In genomic region chr5:16004305-16004704, GRCm38 (mm10) we compare ENCODE assay signal across 11 mouse cellular contexts.
DNase-seq lines count a peak whose midpoint lies in the region; ATAC-seq lines count a peak whose summit lies in the region.
"Had no signal": no experiment of that assay in that cellular context is flagged by ENCODE, and none has a peak within 500 bp of the region (broad histone marks: within the 10 kb centered on the region; RNA-seq: fewer than 3 reads in every experiment).

No protein-coding gene starts in this region.

- ATAC-seq in hindbrain, embryonic 11.5 days (ENCODE audit: low FRiP score), result peak; percentile 62; the same call in 1 of the 2 replicates
- peak; percentile 76; the same call in 1 of the 2 replicates for ATAC-seq in hindbrain, embryonic 14.5 days (ENCODE audit: low FRiP score)
- ATAC-seq in midbrain, embryonic 12.5 days (ENCODE audit: low FRiP score, low read depth), result peak; percentile 73
- no peak for ATAC-seq in frontal cortex, adult (ENCODE audit: low TSS enrichment)

- H3K4me2 ChIP-seq in hindbrain, embryonic 11.5 days (replicated peaks; ENCODE audit: low read depth, low read length), result no peak overlapping the region
- H3K4me2 ChIP-seq in hindbrain, embryonic 14.5 days (replicated peaks), result no peak overlapping the region
- no peak overlapping the region for H3K4me2 ChIP-seq in midbrain, embryonic 12.5 days (replicated peaks)
- H3K4me2 ChIP-seq: liver, embryonic 13.5 days had no signal

- H3K9me3 ChIP-seq in hindbrain, embryonic 11.5 days (ENCODE audit: control insufficient read depth, low read length), result no peaks in the 10 kb centered on the region
- H3K9me3 ChIP-seq in hindbrain, embryonic 10.5 days, result no peaks in the 10 kb centered on the region
- H3K9me3 ChIP-seq in hindbrain, embryonic 14.5 days (ENCODE audit: control insufficient read depth, low read length), result no peaks in the 10 kb centered on the region
- no peaks in the 10 kb centered on the region for H3K9me3 ChIP-seq in midbrain, embryonic 12.5 days
- H3K9me3 ChIP-seq: liver, embryonic 13.5 days had no signal

- DNase-seq in hindbrain, embryonic 11.5 days (ENCODE audit: low spot score), result no peak
- no peak for DNase-seq in hindbrain, embryonic 10.5 days (ENCODE audit: low spot score)
- DNase-seq in cerebellum, adult 9-10 months, result peak; percentile 85
- DNase-seq in hindbrain, embryonic 14.5 days (ENCODE audit: low spot score), result no peak
- no peak for DNase-seq in frontal cortex, postnatal 36 days (ENCODE audit: low spot score in 2 of 2)
- DNase-seq in urinary bladder, postnatal 25 days (ENCODE audit: low spot score), result no peak
- DNase-seq: adrenal gland, postnatal 10 days; kidney, adult 11 months; liver, embryonic 13.5 days had no signal

- H3K4me3 ChIP-seq in hindbrain, embryonic 11.5 days (ENCODE audit: low read depth, low read length), result no peak overlapping the region
- no peak overlapping the region for H3K4me3 ChIP-seq in hindbrain, embryonic 10.5 days
- H3K4me3 ChIP-seq in hindbrain, embryonic 14.5 days (replicated peaks; ENCODE audit: low read length), result no peak overlapping the region
- no peak overlapping the region for H3K4me3 ChIP-seq in midbrain, embryonic 12.5 days
- H3K4me3 ChIP-seq: liver, embryonic 13.5 days had no signal

- 0 out of 2 replicates have a peak, but pooled peaks cover 2% of the 10 kb centered on the region for H3K4me1 ChIP-seq in hindbrain, embryonic 11.5 days (replicated peaks; ENCODE audit: control insufficient read depth, insufficient read depth, low read length)
- peaks cover 27% of the 10 kb centered on the region for H3K4me1 ChIP-seq in hindbrain, embryonic 10.5 days (replicated peaks)
- H3K4me1 ChIP-seq in hindbrain, embryonic 14.5 days (replicated peaks; ENCODE audit: control insufficient read depth, insufficient read depth, low read length), result peaks cover 32% of the 10 kb centered on the region
- H3K4me1 ChIP-seq in midbrain, embryonic 12.5 days, result peaks cover 20% of the 10 kb centered on the region
- H3K4me1 ChIP-seq: liver, embryonic 13.5 days had no signal

- no peak overlapping the region for H3K9ac ChIP-seq in hindbrain, embryonic 11.5 days (ENCODE audit: low read depth, low read length)
- 0 out of 2 replicates have a peak overlapping the region, but pooled peaks have one; percentile 3 for H3K9ac ChIP-seq in hindbrain, embryonic 14.5 days
- H3K9ac ChIP-seq in midbrain, embryonic 12.5 days (replicated peaks), result no peak overlapping the region
- H3K9ac ChIP-seq: liver, embryonic 13.5 days had no signal

- H3K27ac ChIP-seq in hindbrain, embryonic 11.5 days (ENCODE audit: low read depth, low read length), result peak overlapping the region; percentile 69
- no peak overlapping the region for H3K27ac ChIP-seq in hindbrain, embryonic 10.5 days
- peak overlapping the region; percentile 65 for H3K27ac ChIP-seq in hindbrain, embryonic 14.5 days
- peak overlapping the region; percentile 76 for H3K27ac ChIP-seq in midbrain, embryonic 12.5 days (replicated peaks)
- H3K27ac ChIP-seq: liver, embryonic 13.5 days had no signal

- H3K36me3 ChIP-seq in hindbrain, embryonic 11.5 days (ENCODE audit: control insufficient read depth, insufficient read depth, low read length), result no peaks in the 10 kb centered on the region
- H3K36me3 ChIP-seq in hindbrain, embryonic 10.5 days, result no peaks in the 10 kb centered on the region
- no peaks in the 10 kb centered on the region for H3K36me3 ChIP-seq in hindbrain, embryonic 14.5 days (replicated peaks; ENCODE audit: control insufficient read depth, insufficient read depth)
- H3K36me3 ChIP-seq in midbrain, embryonic 12.5 days, result no peaks in the 10 kb centered on the region
- H3K36me3 ChIP-seq: liver, embryonic 13.5 days had no signal

- H3K27me3 ChIP-seq in hindbrain, embryonic 11.5 days (ENCODE audit: control insufficient read depth, insufficient read depth, low read length), result peaks cover 10% of the 10 kb centered on the region; the same call in 1 of the 2 replicates
- H3K27me3 ChIP-seq in hindbrain, embryonic 10.5 days (ENCODE audit: insufficient read depth, poor library complexity, severe bottlenecking), result peaks cover 88% of the 10 kb centered on the region
- peaks cover 13% of the 10 kb centered on the region; the same call in 1 of the 2 replicates for H3K27me3 ChIP-seq in hindbrain, embryonic 14.5 days (ENCODE audit: control insufficient read depth, insufficient read depth, low read length)
- peaks cover 40% of the 10 kb centered on the region for H3K27me3 ChIP-seq in midbrain, embryonic 12.5 days
- H3K27me3 ChIP-seq: liver, embryonic 13.5 days had no signal

- WGBS in hindbrain, embryonic 11.5 days, result 50% methylated on average over 5 of the region's 6 CpGs
- 46% methylated on average over 6 of the region's 6 CpGs for WGBS in hindbrain, embryonic 10.5 days
- 37% methylated on average over 6 of the region's 6 CpGs for WGBS in hindbrain, embryonic 14.5 days
- WGBS in midbrain, embryonic 12.5 days, result 48% methylated on average over 4 of the region's 6 CpGs
